ENCODE assay signal across 16 mouse cellular contexts in genomic region chr17:85717266-85717665, GRCm38 (mm10). TPM values are rescaled to one million over a fixed set of nuclear protein-coding genes. Genes with fewer than 3 reads are reported as not detected.
A peak's percentile ranks its signal among the peaks of the same experiment; 100 is the strongest.
DNase-seq lines count a peak whose midpoint lies in the region; ATAC-seq and TF ChIP-seq lines count a peak whose summit lies in the region.
"Had no signal": no experiment of that assay in that cellular context is flagged by ENCODE, and none has a peak within 500 bp of the region (broad histone marks: within the 10 kb centered on the region; RNA-seq: fewer than 3 reads in every experiment).

No protein-coding gene starts in this region.

- peak; percentile 53 to 75 for DNase-seq in cerebellum, postnatal 10 days
- no peak for DNase-seq in cerebellum, adult 8-10 months
- peak; percentile 36 for DNase-seq in hindbrain, embryonic 11.5 days (ENCODE audit: low spot score)
- DNase-seq in brain, embryonic 14.5 days (ENCODE audit: low read depth): peak; percentile 47
- DNase-seq in forelimb bud, embryonic 11.5 days (ENCODE audit: low read depth, low spot score): peak; percentile 46
- no peak for DNase-seq in thymus, postnatal 10 days (ENCODE audit: low spot score in 2 of 2)
- DNase-seq in spleen, postnatal 14 days (ENCODE audit: low spot score in 2 of 2): no peak
- DNase-seq: kidney, postnatal 14 days; lung, postnatal 14 days had no signal

- H3K27me3 ChIP-seq in hindbrain, embryonic 11.5 days (ENCODE audit: control insufficient read depth, insufficient read depth, low read length): peaks cover 4% of the 10 kb centered on the region; the same call in 1 of the 2 replicates
- H3K27me3 ChIP-seq in hindbrain, embryonic 12.5 days: peaks cover 26% of the 10 kb centered on the region
- H3K27me3 ChIP-seq: CH12.LX had no signal

- H3K4me3 ChIP-seq in hindbrain, embryonic 11.5 days (ENCODE audit: low read depth, low read length): no peak overlapping the region
- no peak overlapping the region for H3K4me3 ChIP-seq in hindbrain, embryonic 12.5 days
- H3K4me3 ChIP-seq: forebrain, embryonic 12.5 days; limb, embryonic 15.5 days; neural tube, embryonic 13.5 days had no signal

- H3K9me3 ChIP-seq in hindbrain, embryonic 11.5 days (ENCODE audit: control insufficient read depth, low read length): no peaks in the 10 kb centered on the region
- no peaks in the 10 kb centered on the region for H3K9me3 ChIP-seq in hindbrain, embryonic 12.5 days (replicated peaks)
- H3K9me3 ChIP-seq: forebrain, embryonic 12.5 days; limb, embryonic 15.5 days; neural tube, embryonic 13.5 days had no signal

- no peak overlapping the region for H3K4me2 ChIP-seq in hindbrain, embryonic 11.5 days (replicated peaks; ENCODE audit: low read depth, low read length)
- no peak overlapping the region for H3K4me2 ChIP-seq in hindbrain, embryonic 12.5 days (replicated peaks)
- H3K4me2 ChIP-seq: forebrain, embryonic 12.5 days; limb, embryonic 15.5 days; midbrain, embryonic 11.5 days; neural tube, embryonic 13.5 days had no signal

- 63% methylated on average over 7 of the region's 7 CpGs for WGBS in hindbrain, embryonic 11.5 days
- 62% methylated on average over 7 of the region's 7 CpGs for WGBS in hindbrain, embryonic 12.5 days

- no peak for TF ChIP-seq CTCF in brain, embryonic 14.5 days (IDR thresholded peaks at IDR 0.05; ENCODE audit: borderline replicate concordance, extremely low read depth, insufficient read depth, insufficient read length)

- no peak for ATAC-seq in hindbrain, embryonic 11.5 days (ENCODE audit: low FRiP score)
- ATAC-seq in hindbrain, embryonic 12.5 days (ENCODE audit: low FRiP score): no peak
- ATAC-seq: inflammation-experienced regulatory T-cells, adult 6 months had no signal

- no peak for TF ChIP-seq POLR2A in brain, embryonic 14.5 days (IDR thresholded peaks at IDR 0.05; ENCODE audit: borderline replicate concordance, extremely low read depth, insufficient read depth, insufficient read length, poor library complexity, severe bottlenecking)

- H3K4me1 ChIP-seq in hindbrain, embryonic 11.5 days (replicated peaks; ENCODE audit: control insufficient read depth, insufficient read depth, low read length): no peaks in the 10 kb centered on the region
- peaks cover 7% of the 10 kb centered on the region; the same call in 1 of the 2 replicates for H3K4me1 ChIP-seq in hindbrain, embryonic 12.5 days

- no peak overlapping the region for H3K27ac ChIP-seq in hindbrain, embryonic 11.5 days (ENCODE audit: low read depth, low read length)
- H3K27ac ChIP-seq in hindbrain, embryonic 12.5 days: no peak overlapping the region; the same call in 1 of the 2 replicates
- H3K27ac ChIP-seq: forebrain, embryonic 12.5 days; limb, embryonic 15.5 days; neural tube, embryonic 13.5 days had no signal

- H3K36me3 ChIP-seq in hindbrain, embryonic 11.5 days (ENCODE audit: control insufficient read depth, insufficient read depth, low read length): no peaks in the 10 kb centered on the region
- H3K36me3 ChIP-seq in hindbrain, embryonic 12.5 days: no peaks in the 10 kb centered on the region
- H3K36me3 ChIP-seq: forebrain, embryonic 12.5 days; limb, embryonic 15.5 days; neural tube, embryonic 13.5 days had no signal

- H3K9ac ChIP-seq in hindbrain, embryonic 11.5 days (ENCODE audit: low read depth, low read length): no peak overlapping the region
- no peak overlapping the region for H3K9ac ChIP-seq in hindbrain, embryonic 12.5 days
- H3K9ac ChIP-seq: forebrain, embryonic 12.5 days; limb, embryonic 15.5 days; neural tube, embryonic 13.5 days had no signal

RNA-seq across cellular contexts. Expression of gene Six2, which starts 29.2 kb away (rescaled TPM):
- polyA plus RNA-seq in hindbrain, embryonic 11.5 days (2014; fragmentation: Nextera tagmentation; extraction: Ambion mirVana): 6.8 and 8.3 TPM in 2 replicates
- 12.5 and 15.3 TPM in 2 replicates for polyA plus RNA-seq in hindbrain, embryonic 12.5 days (2016; fragmentation: Nextera tagmentation; extraction: Ambion mirVana)
- 1.3 and 3.1 TPM in 2 replicates for polyA plus RNA-seq in brain, embryonic 14.5 days (2012; rRNA removed)
- polyA plus RNA-seq: inflammation-experienced regulatory T-cells, adult 6 months; neural tube, embryonic 13.5 days had no signal

Comparison
In these comparisons a context has a peak if more than half of its experiments do, and no peak if none do; other contexts are left out.
1. DNase-seq: peak in cerebellum, postnatal 10 days (2 of 2), hindbrain, embryonic 11.5 days (single experiment), brain, embryonic 14.5 days (single experiment) and forelimb bud, embryonic 11.5 days (single experiment); none in cerebellum, adult 8-10 months (single experiment), thymus, postnatal 10 days (0 of 2) and spleen, postnatal 14 days (0 of 2).